Mouse (Mus musculus): ENCODE data around the gene Ucn3. TPM values are rescaled to one million over a fixed set of nuclear protein-coding genes. Genes with fewer than 3 reads are reported as not detected.
"Not testable (repeated sequence)": the region's sequence is repeated elsewhere in the genome, so short reads cannot be mapped to it uniquely, and the experiment has no call there.

The Ucn3 gene
- polyA plus RNA-seq, 1 experiment from 2014 or later: not detected

DNA sequence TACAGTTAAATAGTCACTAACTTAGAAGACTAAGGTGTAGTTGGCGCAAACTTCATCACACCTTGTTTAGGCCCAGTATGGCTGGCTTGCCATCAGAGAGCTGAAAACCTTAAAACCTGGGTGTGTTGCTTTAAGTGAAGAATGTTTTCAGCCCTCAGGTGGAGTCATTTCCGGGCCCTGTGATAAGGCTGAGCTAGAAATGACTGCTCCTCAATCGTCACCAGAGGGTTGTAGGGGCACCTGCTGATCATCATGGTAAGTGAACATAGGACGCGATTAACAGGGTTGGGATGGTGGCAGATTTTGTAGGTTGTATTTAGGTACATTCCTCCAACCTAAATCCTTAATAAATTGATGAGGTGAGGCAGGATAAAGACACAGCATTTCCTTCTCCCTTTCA lies 20.7 kb downstream of the Ucn3 start:
- Histone ChIP-seq H3K4me1 (ENCODE audit: control insufficient read depth, insufficient read depth, low read length) (no peaks in the 10 kb centered on the region), H3K36me3 (ENCODE audit: control insufficient read depth, insufficient read depth, low read length) (no peaks in the 10 kb centered on the region), H3K27me3 (replicated peaks; ENCODE audit: control insufficient read depth, insufficient read depth, low read length) (no peaks in the 10 kb centered on the region), H3K9me3 (replicated peaks; ENCODE audit: control insufficient read depth, low read length) (no peaks in the 10 kb centered on the region), H3K9ac (ENCODE audit: low read length) (no peak overlapping the region), H3K4me3 (ENCODE audit: low read depth, low read length) (no peak overlapping the region), H3K27ac (ENCODE audit: low read depth, low read length) (no peak overlapping the region), H3K4me2 (ENCODE audit: low read length) (no peak overlapping the region)
- DNase-seq (ENCODE audit: low spot score) (no peak), ATAC-seq (no peak)
- 90% methylated on average over 5 of the region's 5 CpGs for WGBS

DNA sequence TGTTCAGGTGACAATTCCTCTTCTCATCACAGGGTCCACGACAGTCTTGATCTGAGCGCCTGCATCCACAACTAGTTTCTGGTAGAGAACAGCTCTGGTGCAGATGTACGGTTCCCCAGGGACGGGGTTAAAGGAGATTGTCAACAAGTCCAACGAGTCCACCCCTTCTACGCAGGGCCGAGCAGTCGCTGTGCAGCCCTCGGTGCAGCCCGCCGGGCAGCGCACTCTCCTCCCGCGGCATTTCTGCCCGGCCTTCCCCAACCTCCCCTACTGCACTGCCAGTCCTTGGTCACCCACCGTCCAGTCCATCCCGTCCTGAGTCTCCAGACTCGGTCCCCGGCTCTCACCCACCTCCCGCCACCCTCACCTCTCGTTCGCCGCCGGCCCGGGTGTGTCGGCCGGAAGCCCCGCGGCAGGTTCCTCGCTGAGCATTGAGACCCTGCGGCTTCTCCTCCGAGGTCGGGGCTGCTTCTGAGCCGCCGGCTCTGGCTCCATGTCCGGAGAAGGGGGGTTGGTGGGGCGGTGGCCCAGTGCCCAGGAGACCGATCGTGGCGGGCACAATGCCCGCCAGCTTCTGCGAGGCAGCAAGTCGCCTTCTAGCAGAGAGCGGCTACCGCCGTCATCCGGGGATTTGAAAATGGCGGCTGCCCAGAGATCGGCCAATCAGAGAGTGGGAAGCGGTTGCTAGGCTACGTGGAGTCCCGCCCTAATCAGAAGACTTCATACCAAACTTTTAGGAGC lies 27.4 kb downstream of the Ucn3 start, which contains the start of the genes Net1 and Tubal3:
Net1 (minus strand) TSS at position 650 of the 741 bp plus-strand sequence.
Tubal3 (plus strand) TSS at position 704 of the 741 bp plus-strand sequence.
- WGBS: 1% methylated on average over 52 of the region's 52 CpGs
- no peaks in the 10 kb centered on the region for H3K27me3 ChIP-seq (replicated peaks; ENCODE audit: control insufficient read depth, insufficient read depth, low read length)
- H3K4me2 ChIP-seq (ENCODE audit: low read length): peak within 1 kb of the TSS; percentile 73
- peak within 1 kb of the TSS; percentile 52; the same call in 1 of the 2 replicates for H3K27ac ChIP-seq (ENCODE audit: low read depth, low read length)
- H3K36me3 ChIP-seq (ENCODE audit: control insufficient read depth, insufficient read depth, low read length): no peaks in the 10 kb centered on the region
- H3K9me3 ChIP-seq (replicated peaks; ENCODE audit: control insufficient read depth, low read length): no peaks in the 10 kb centered on the region
- DNase-seq (ENCODE audit: low spot score) (peak; percentile 95), ATAC-seq (peak; percentile 99)
- H3K9ac ChIP-seq (ENCODE audit: low read length): peak within 1 kb of the TSS; percentile 82
- H3K4me1 ChIP-seq (ENCODE audit: control insufficient read depth, insufficient read depth, low read length): no peaks in the 10 kb centered on the region; the same call in 1 of the 2 replicates
- H3K4me3 ChIP-seq (ENCODE audit: low read depth, low read length): peak within 1 kb of the TSS; percentile 80

- Histone ChIP-seq H3K4me1 (ENCODE audit: control insufficient read depth, insufficient read depth, low read length) (no peaks in the 10 kb centered on the region; the same call in 1 of the 2 replicates), H3K27ac (ENCODE audit: low read depth, low read length) (no peak overlapping the region), H3K4me3 (ENCODE audit: low read depth, low read length) (no peak overlapping the region), H3K27me3 (replicated peaks; ENCODE audit: control insufficient read depth, insufficient read depth, low read length) (no peaks in the 10 kb centered on the region), H3K4me2 (ENCODE audit: low read length) (no peak overlapping the region), H3K9ac (ENCODE audit: low read length) (no peak overlapping the region), H3K9me3 (replicated peaks; ENCODE audit: control insufficient read depth, low read length) (no peaks in the 10 kb centered on the region), H3K36me3 (ENCODE audit: control insufficient read depth, insufficient read depth, low read length) (no peaks in the 10 kb centered on the region)
- no peak for DNase-seq (ENCODE audit: low spot score)
- ATAC-seq: no peak
- 86% methylated on average over 4 of the region's 4 CpGs for WGBS
Measured at GRCm38 (mm10) chr13:3913504-3913903, 31.6 kb downstream of the Ucn3 start.

- H3K27ac ChIP-seq (ENCODE audit: low read depth, low read length): no peak overlapping the region
- no peaks in the 10 kb centered on the region for H3K27me3 ChIP-seq (replicated peaks; ENCODE audit: control insufficient read depth, insufficient read depth, low read length)
- no peaks in the 10 kb centered on the region for H3K36me3 ChIP-seq (ENCODE audit: control insufficient read depth, insufficient read depth, low read length)
- H3K4me3 ChIP-seq (ENCODE audit: low read depth, low read length): no peak overlapping the region
- H3K4me2 ChIP-seq (ENCODE audit: low read length): no peak overlapping the region
- H3K9ac ChIP-seq (ENCODE audit: low read length): no peak overlapping the region
- no peak for DNase-seq (ENCODE audit: low spot score)
- H3K4me1 ChIP-seq (ENCODE audit: control insufficient read depth, insufficient read depth, low read length): no peaks in the 10 kb centered on the region
- no peaks in the 10 kb centered on the region for H3K9me3 ChIP-seq (replicated peaks; ENCODE audit: control insufficient read depth, low read length)
- ATAC-seq: no peak
- 94% methylated on average over 5 of the region's 5 CpGs for WGBS
Measured at GRCm38 (mm10) chr13:3910356-3910755, 34.8 kb downstream of the Ucn3 start.

DNA sequence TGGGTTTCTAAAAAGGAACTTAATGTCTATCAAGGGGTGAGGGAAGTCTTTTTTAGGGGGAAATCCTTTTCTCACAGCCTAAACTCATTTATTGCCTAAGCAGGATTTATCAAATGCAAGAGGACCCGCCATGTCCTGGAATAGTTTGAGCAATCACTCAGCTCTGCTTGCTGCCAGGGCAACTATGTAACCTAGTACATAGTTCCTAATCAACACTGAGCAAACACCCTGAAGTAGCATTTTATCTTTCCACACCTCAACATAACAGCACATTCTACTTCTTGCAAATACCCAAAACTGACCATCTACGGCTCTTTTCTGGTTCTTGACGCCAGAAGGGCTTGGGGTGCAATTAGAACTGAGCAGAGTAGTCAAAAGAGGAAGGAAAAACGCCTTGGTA lies 36.9 kb downstream of the Ucn3 start:
- Histone ChIP-seq H3K4me3 (ENCODE audit: low read depth, low read length) (no peak overlapping the region), H3K4me1 (ENCODE audit: control insufficient read depth, insufficient read depth, low read length) (no peaks in the 10 kb centered on the region), H3K27me3 (replicated peaks; ENCODE audit: control insufficient read depth, insufficient read depth, low read length) (no peaks in the 10 kb centered on the region), H3K27ac (ENCODE audit: low read depth, low read length) (no peak overlapping the region), H3K4me2 (ENCODE audit: low read length) (no peak overlapping the region), H3K9ac (ENCODE audit: low read length) (no peak overlapping the region), H3K9me3 (replicated peaks; ENCODE audit: control insufficient read depth, low read length) (no peaks in the 10 kb centered on the region), H3K36me3 (ENCODE audit: control insufficient read depth, insufficient read depth, low read length) (0 out of 2 replicates have a peak, but pooled peaks cover 3% of the 10 kb centered on the region)
- 90% methylated on average over 4 of the region's 4 CpGs for WGBS
- no peak for DNase-seq (ENCODE audit: low spot score)
- no peak for ATAC-seq

- 0 out of 2 replicates have a peak, but pooled peaks cover 3% of the 10 kb centered on the region for H3K36me3 ChIP-seq (ENCODE audit: control insufficient read depth, insufficient read depth, low read length)
- H3K9me3 ChIP-seq (replicated peaks; ENCODE audit: control insufficient read depth, low read length): no peaks in the 10 kb centered on the region
- H3K4me1 ChIP-seq (ENCODE audit: control insufficient read depth, insufficient read depth, low read length): no peaks in the 10 kb centered on the region
- no peak overlapping the region for H3K27ac ChIP-seq (ENCODE audit: low read depth, low read length)
- H3K4me3 ChIP-seq (ENCODE audit: low read depth, low read length): no peak overlapping the region
- WGBS: 92% methylated on average over 6 of the region's 6 CpGs
- no peak for DNase-seq (ENCODE audit: low spot score)
- ATAC-seq: no peak
- no peak overlapping the region for H3K9ac ChIP-seq (ENCODE audit: low read length)
- H3K27me3 ChIP-seq (replicated peaks; ENCODE audit: control insufficient read depth, insufficient read depth, low read length): no peaks in the 10 kb centered on the region
- no peak overlapping the region for H3K4me2 ChIP-seq (ENCODE audit: low read length)
Measured at GRCm38 (mm10) chr13:3907151-3907696, 37.9 kb downstream of the Ucn3 start.

GRCm38 (mm10) chr13:3899301-3899700 lies 45.8 kb downstream of the Ucn3 start:
- Histone ChIP-seq H3K27ac (ENCODE audit: low read depth, low read length) (no peak overlapping the region), H3K27me3 (replicated peaks; ENCODE audit: control insufficient read depth, insufficient read depth, low read length) (no peaks in the 10 kb centered on the region), H3K4me1 (ENCODE audit: control insufficient read depth, insufficient read depth, low read length) (no peaks in the 10 kb centered on the region), H3K4me3 (ENCODE audit: low read depth, low read length) (no peak overlapping the region), H3K9me3 (replicated peaks; ENCODE audit: control insufficient read depth, low read length) (no peaks in the 10 kb centered on the region), H3K9ac (ENCODE audit: low read length) (no peak overlapping the region), H3K4me2 (ENCODE audit: low read length) (no peak overlapping the region), H3K36me3 (ENCODE audit: control insufficient read depth, insufficient read depth, low read length) (0 out of 2 replicates have a peak, but pooled peaks cover 3% of the 10 kb centered on the region)
- 92% methylated on average over 9 of the region's 9 CpGs for WGBS
- no peak for DNase-seq (ENCODE audit: low spot score)
- no peak for ATAC-seq

- not testable (repeated sequence) for H3K36me3 ChIP-seq (ENCODE audit: control insufficient read depth, insufficient read depth, low read length); H3K9ac ChIP-seq (ENCODE audit: low read length); ATAC-seq; H3K27me3 ChIP-seq (replicated peaks; ENCODE audit: control insufficient read depth, insufficient read depth, low read length); H3K4me1 ChIP-seq (ENCODE audit: control insufficient read depth, insufficient read depth, low read length); H3K9me3 ChIP-seq (replicated peaks; ENCODE audit: control insufficient read depth, low read length); H3K4me2 ChIP-seq (ENCODE audit: low read length); H3K4me3 ChIP-seq (ENCODE audit: low read depth, low read length); H3K27ac ChIP-seq (ENCODE audit: low read depth, low read length); DNase-seq (ENCODE audit: low spot score)
- WGBS: 97% methylated on average over 5 of the region's 5 CpGs
Measured at GRCm38 (mm10) chr13:3898202-3898601, 46.9 kb downstream of the Ucn3 start.

- WGBS: 39% methylated on average over 5 of the region's 5 CpGs
- Histone ChIP-seq H3K9me3 (replicated peaks; ENCODE audit: control insufficient read depth, low read length) (no peaks in the 10 kb centered on the region), H3K27ac (ENCODE audit: low read depth, low read length) (no peak overlapping the region), H3K36me3 (ENCODE audit: control insufficient read depth, insufficient read depth, low read length) (no peaks in the 10 kb centered on the region), H3K9ac (ENCODE audit: low read length) (no peak overlapping the region), H3K4me1 (ENCODE audit: control insufficient read depth, insufficient read depth, low read length) (no peaks in the 10 kb centered on the region), H3K27me3 (replicated peaks; ENCODE audit: control insufficient read depth, insufficient read depth, low read length) (no peaks in the 10 kb centered on the region), H3K4me3 (ENCODE audit: low read depth, low read length) (no peak overlapping the region), H3K4me2 (ENCODE audit: low read length) (no peak overlapping the region)
- ATAC-seq (no peak; the same call in 1 of the 2 replicates), DNase-seq (ENCODE audit: low spot score) (peak; percentile 88)
Measured at GRCm38 (mm10) chr13:3896913-3897312, 48.2 kb downstream of the Ucn3 start.
